Mouse (Mus musculus) liver, embryonic 12.5 days (tissue): Measurements from ENCODE around the gene Efcab3. TPM values are rescaled to one million over a fixed set of nuclear protein-coding genes. Genes with fewer than 3 reads are reported as not detected.
A peak's percentile ranks its signal among the peaks of the same experiment; 100 is the strongest.
"Not testable (repeated sequence)": the region's sequence is repeated elsewhere in the genome, so short reads cannot be mapped to it uniquely, and the experiment has no call there.

ENCODE experiments used
- ATAC-seq: fragments of 200-750 bp; cut with Nextera tagmentation; 2 replicates; pipeline ENCODE4 v1.8.0; 2017; ENCODE audit warnings: moderate number of reproducible peaks, mild to moderate bottlenecking, moderate library complexity
- H3K27ac ChIP-seq: fragments of 300-500 bp; sonication (generic); 2 replicates; pipeline ENCODE4 v1.5.1; 2016; ENCODE audit warnings: mild to moderate bottlenecking
- H3K27me3 ChIP-seq: fragments of 300-500 bp; sonication (generic); replicated peaks from 2 replicates; pipeline ENCODE4 v1.6.1; 2016; ENCODE audit warnings: mild to moderate bottlenecking, moderate library complexity
- H3K36me3 ChIP-seq: fragments of 300-500 bp; sonication (generic); 2 replicates; pipeline ENCODE4 v1.6.1; 2016; ENCODE audit warnings: mild to moderate bottlenecking, moderate library complexity
- H3K4me1 ChIP-seq: fragments of 300-500 bp; sonication (generic); 2 replicates; pipeline ENCODE4 v1.6.1; 2016
- H3K4me2 ChIP-seq: fragments of 300-500 bp; sonication (generic); 2 replicates; pipeline ENCODE4 v1.6.1; 2016; ENCODE audit warnings: mild to moderate bottlenecking, moderate library complexity
- H3K4me3 ChIP-seq: fragments of 300-500 bp; sonication (generic); 2 replicates; pipeline ENCODE4 v1.5.1; 2016; ENCODE audit warnings: mild to moderate bottlenecking, moderate library complexity
- H3K9ac ChIP-seq: fragments of 300-500 bp; sonication (generic); 2 replicates; pipeline ENCODE4 v1.6.1; 2016; ENCODE audit warnings: mild to moderate bottlenecking, moderate library complexity
- H3K9me3 ChIP-seq: fragments of 300-500 bp; sonication (generic); replicated peaks from 2 replicates; pipeline ENCODE4 v1.6.1; 2016; ENCODE audit warnings: mild to moderate bottlenecking, moderate library complexity
- WGBS: fragments of 180-500 bp; shearing (Covaris S2); methylation state at CpG from one replicate; pipeline ENCODE4 v1.1.7; 2016; ENCODE audit not compliant: insufficient replicate concordance; 5-methylcytosine and 5-hydroxymethylcytosine counted together
- polyA plus RNA-seq: library from polyadenylated mRNA; unstranded; fragments of >200 nt; fragmentation: Nextera tagmentation; extraction: Ambion mirVana; gene quantifications from 2 replicates; pipeline ENCODE4 v1.2.1, GENCODE M21; 2016

Gene Efcab3
- 0.24 TPM in 1 of 2 replicates, not detected in the other for polyA plus RNA-seq

GRCm38 (mm10) chr11:105063292-105063691 lies at the start of gene Efcab3:
Efcab3 (plus strand) TSS chr11:105063592.
- H3K27ac ChIP-seq, result no peak within 1 kb of the TSS
- no peak within 1 kb of the TSS for H3K9ac ChIP-seq
- no peak within 1 kb of the TSS for H3K4me2 ChIP-seq
- ATAC-seq, result no peak
- no peaks in the 10 kb centered on the region for H3K27me3 ChIP-seq
- H3K9me3 ChIP-seq, result no peaks in the 10 kb centered on the region
- no peaks in the 10 kb centered on the region for H3K36me3 ChIP-seq
- 74% methylated on average over 5 of the region's 5 CpGs for WGBS
- no peak within 1 kb of the TSS for H3K4me3 ChIP-seq
- no peaks in the 10 kb centered on the region for H3K4me1 ChIP-seq

- peak; percentile 91 for ATAC-seq
- 40% methylated on average over 7 of the region's 7 CpGs for WGBS
- H3K9me3 ChIP-seq, result no peaks in the 10 kb centered on the region
Measured at GRCm38 (mm10) chr11:105021071-105021470, 42.3 kb upstream of the Efcab3 start.

GRCm38 (mm10) chr11:105028744-105029348 lies 34.5 kb upstream of the Efcab3 start:
- Histone ChIP-seq H3K4me1 (peaks cover 40% of the 10 kb centered on the region), H3K27me3 (0 out of 2 replicates have a peak, but pooled peaks cover 7% of the 10 kb centered on the region), H3K27ac (0 out of 2 replicates have a peak overlapping the region, but pooled peaks have one; percentile 40), H3K36me3 (no peaks in the 10 kb centered on the region), H3K4me2 (peak overlapping the region; percentile 63), H3K9me3 (no peaks in the 10 kb centered on the region), H3K4me3 (peak overlapping the region; percentile 23; the same call in 1 of the 2 replicates), H3K9ac (no peak overlapping the region)
- ATAC-seq, result peak; percentile 100
- whole genome bisulfite sequencing, result 17% methylated on average over 6 of the region's 6 CpGs

More at GRCm38 (mm10) chr11:105021071-105021470, 42.3 kb upstream of the Efcab3 start:
- no peak overlapping the region for H3K9ac ChIP-seq
- H3K4me1 ChIP-seq, result no peaks in the 10 kb centered on the region
- no peak overlapping the region for H3K27ac ChIP-seq
- no peak overlapping the region for H3K4me3 ChIP-seq
- no peaks in the 10 kb centered on the region for H3K27me3 ChIP-seq
- H3K36me3 ChIP-seq, result no peaks in the 10 kb centered on the region
- no peak overlapping the region for H3K4me2 ChIP-seq

GRCm38 (mm10) chr11:105029525-105029924 lies 33.9 kb upstream of the Efcab3 start:
- Histone ChIP-seq H3K4me3 (no peak overlapping the region), H3K9me3 (no peaks in the 10 kb centered on the region), H3K4me1 (peaks cover 40% of the 10 kb centered on the region), H3K9ac (no peak overlapping the region), H3K36me3 (no peaks in the 10 kb centered on the region), H3K27ac (no peak overlapping the region), H3K27me3 (0 out of 2 replicates have a peak, but pooled peaks cover 7% of the 10 kb centered on the region), H3K4me2 (peak overlapping the region; percentile 63)
- no peak for ATAC-seq
- 54% methylated on average over 8 of the region's 8 CpGs for WGBS

- no peaks in the 10 kb centered on the region for H3K9me3 ChIP-seq
- ATAC-seq, result no peak
- no peak overlapping the region for H3K9ac ChIP-seq
- no peak overlapping the region for H3K4me3 ChIP-seq
- WGBS, result 72% methylated on average over 6 of the region's 6 CpGs
- peaks cover 40% of the 10 kb centered on the region for H3K4me1 ChIP-seq
- H3K36me3 ChIP-seq, result no peaks in the 10 kb centered on the region
- 0 out of 2 replicates have a peak, but pooled peaks cover 7% of the 10 kb centered on the region for H3K27me3 ChIP-seq
- H3K4me2 ChIP-seq, result no peak overlapping the region
- no peak overlapping the region for H3K27ac ChIP-seq
Measured at GRCm38 (mm10) chr11:105030229-105030628, 33.2 kb upstream of the Efcab3 start.

GRCm38 (mm10) chr11:105031103-105031502 lies 32.3 kb upstream of the Efcab3 start:
- H3K27ac ChIP-seq, result no peak overlapping the region
- no peak overlapping the region for H3K9ac ChIP-seq
- H3K4me3 ChIP-seq, result no peak overlapping the region
- ATAC-seq, result no peak
- no peak overlapping the region for H3K4me2 ChIP-seq
- H3K27me3 ChIP-seq, result 0 out of 2 replicates have a peak, but pooled peaks cover 7% of the 10 kb centered on the region
- no peaks in the 10 kb centered on the region for H3K9me3 ChIP-seq
- peaks cover 40% of the 10 kb centered on the region for H3K4me1 ChIP-seq
- no peaks in the 10 kb centered on the region for H3K36me3 ChIP-seq
- WGBS, result 52% methylated on average over 2 of the region's 2 CpGs

GRCm38 (mm10) chr11:105035081-105035480 lies 28.3 kb upstream of the Efcab3 start:
- H3K27me3 ChIP-seq, result 0 out of 2 replicates have a peak, but pooled peaks cover 5% of the 10 kb centered on the region
- no peak; the same call in 1 of the 2 replicates for ATAC-seq
- H3K4me3 ChIP-seq, result no peak overlapping the region
- peaks cover 15% of the 10 kb centered on the region for H3K4me1 ChIP-seq
- H3K9ac ChIP-seq, result no peak overlapping the region
- H3K27ac ChIP-seq, result no peak overlapping the region
- H3K4me2 ChIP-seq, result no peak overlapping the region
- no peaks in the 10 kb centered on the region for H3K9me3 ChIP-seq
- H3K36me3 ChIP-seq, result no peaks in the 10 kb centered on the region
- 70% methylated on average over 1 of the region's 1 CpGs for WGBS

- not testable (repeated sequence) for H3K9ac ChIP-seq, H3K36me3 ChIP-seq, H3K9me3 ChIP-seq, H3K27me3 ChIP-seq, H3K4me2 ChIP-seq, H3K4me1 ChIP-seq, ATAC-seq, H3K27ac ChIP-seq, H3K4me3 ChIP-seq
- 65% methylated on average over 22 of the region's 22 CpGs for WGBS
Measured at GRCm38 (mm10) chr11:105112448-105112847, 49.1 kb downstream of the Efcab3 start.

- Histone ChIP-seq H3K27ac (no peak overlapping the region), H3K4me1 (peaks cover 8% of the 10 kb centered on the region), H3K4me3 (no peak overlapping the region), H3K27me3 (peaks cover 9% of the 10 kb centered on the region; the same call in 1 of the 2 replicates), H3K4me2 (no peak overlapping the region), H3K9ac (no peak overlapping the region), H3K36me3 (no peaks in the 10 kb centered on the region), H3K9me3 (no peaks in the 10 kb centered on the region)
- 73% methylated on average over 7 of the region's 7 CpGs for WGBS
- no peak for ATAC-seq
Measured at GRCm38 (mm10) chr11:105117814-105118213, 54.4 kb downstream of the Efcab3 start.

- no peak overlapping the region for H3K27ac ChIP-seq
- no peak overlapping the region for H3K4me3 ChIP-seq
- H3K9ac ChIP-seq, result no peak overlapping the region
- H3K27me3 ChIP-seq, result peaks cover 9% of the 10 kb centered on the region; the same call in 1 of the 2 replicates
- no peak for ATAC-seq
- no peaks in the 10 kb centered on the region for H3K36me3 ChIP-seq
- peaks cover 19% of the 10 kb centered on the region for H3K4me1 ChIP-seq
- H3K9me3 ChIP-seq, result no peaks in the 10 kb centered on the region
- 38% methylated on average over 4 of the region's 4 CpGs for WGBS
- no peak overlapping the region for H3K4me2 ChIP-seq
Measured at GRCm38 (mm10) chr11:105120551-105121061, 57.2 kb downstream of the Efcab3 start.

GRCm38 (mm10) chr11:105121792-105122191 lies 58.4 kb downstream of the Efcab3 start:
- H3K27ac ChIP-seq, ATAC-seq, H3K27me3 ChIP-seq, H3K9ac ChIP-seq, H3K4me3 ChIP-seq, H3K9me3 ChIP-seq, H3K36me3 ChIP-seq, H3K4me2 ChIP-seq: not testable (repeated sequence)
- 62% methylated on average over 5 of the region's 5 CpGs for WGBS
- peaks cover 23% of the 10 kb centered on the region for H3K4me1 ChIP-seq

- no peak overlapping the region for H3K9ac ChIP-seq
- H3K27me3 ChIP-seq, result no peaks in the 10 kb centered on the region
- no peak overlapping the region for H3K4me3 ChIP-seq
- H3K27ac ChIP-seq, result no peak overlapping the region
- peaks cover 42% of the 10 kb centered on the region for H3K4me1 ChIP-seq
- H3K9me3 ChIP-seq, result no peaks in the 10 kb centered on the region
- peak overlapping the region; percentile 45 for H3K4me2 ChIP-seq
- peaks cover 4% of the 10 kb centered on the region for H3K36me3 ChIP-seq
- 7% methylated on average over 9 of the region's 9 CpGs for WGBS
- peak; percentile 58 for ATAC-seq
Measured at GRCm38 (mm10) chr11:105123986-105124385, 60.6 kb downstream of the Efcab3 start.
